Mouse (Mus musculus): ENCODE measurements around the gene Rpl3. TPM values are rescaled to one million over a fixed set of nuclear protein-coding genes. Genes with fewer than 3 reads are reported as not detected.

Gene Rpl3
- polyA plus RNA-seq, 1 experiment from 2014 or later = 1,023 TPM

GRCm38 (mm10) chr15:80096406-80096805 is 4.7 kb upstream of the Rpl3 start:
- DNase-seq (ENCODE audit: extremely low spot score, low spot score) = no peak
- H3K27me3 ChIP-seq (ENCODE audit: poor library complexity, severe bottlenecking) = peaks cover 74% of the 10 kb centered on the region
- H3K27ac ChIP-seq = no peak overlapping the region
- no peaks in the 10 kb centered on the region for H3K9me3 ChIP-seq
- 73% methylated on average over 10 of the region's 10 CpGs for WGBS
- peaks cover 50% of the 10 kb centered on the region for H3K4me1 ChIP-seq
- no peaks in the 10 kb centered on the region for H3K36me3 ChIP-seq (replicated peaks)
- H3K4me3 ChIP-seq = no peak overlapping the region

DNA sequence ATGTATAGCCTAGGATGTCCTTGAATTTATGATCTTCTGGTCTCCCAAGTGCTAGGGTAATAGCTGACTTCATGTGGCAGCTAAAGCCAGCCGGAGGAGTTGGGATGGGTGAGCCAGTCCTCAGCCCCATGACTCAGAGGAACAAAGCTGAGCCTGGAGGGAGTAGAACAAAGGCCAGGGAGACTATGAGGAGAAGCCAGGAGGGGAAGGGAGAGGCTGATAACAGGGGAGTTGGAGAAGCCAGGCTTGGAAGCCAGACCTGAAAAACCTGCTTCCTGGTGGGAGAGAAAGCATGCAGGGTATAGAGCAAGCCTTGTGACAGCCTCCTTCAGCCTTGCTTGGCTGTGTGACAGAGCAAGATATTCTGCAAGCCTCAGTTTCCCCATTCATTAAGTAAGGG is 3.9 kb upstream of the Rpl3 start:
- Histone ChIP-seq H3K9me3 (no peaks in the 10 kb centered on the region), H3K27me3 (ENCODE audit: poor library complexity, severe bottlenecking) (peaks cover 82% of the 10 kb centered on the region), H3K36me3 (replicated peaks) (no peaks in the 10 kb centered on the region), H3K4me1 (peaks cover 55% of the 10 kb centered on the region), H3K27ac (no peak overlapping the region), H3K4me3 (no peak overlapping the region)
- DNase-seq (ENCODE audit: extremely low spot score, low spot score) = no peak
- WGBS = 74% methylated on average over 1 of the region's 1 CpGs

- Histone ChIP-seq H3K4me3 (no peak overlapping the region), H3K9me3 (no peaks in the 10 kb centered on the region), H3K27me3 (ENCODE audit: poor library complexity, severe bottlenecking) (peaks cover 90% of the 10 kb centered on the region), H3K36me3 (replicated peaks) (no peaks in the 10 kb centered on the region), H3K4me1 (peaks cover 59% of the 10 kb centered on the region), H3K27ac (no peak overlapping the region)
- no peak for DNase-seq (ENCODE audit: extremely low spot score, low spot score)
- WGBS = 95% methylated on average over 13 of the region's 13 CpGs
Measured at GRCm38 (mm10) chr15:80094201-80094600, 2.5 kb upstream of the Rpl3 start.

GRCm38 (mm10) chr15:80092599-80092998 is 931 bp upstream of the Rpl3 start:
- peaks cover 43% of the 10 kb centered on the region for H3K4me1 ChIP-seq
- WGBS = 12% methylated on average over 8 of the region's 8 CpGs
- no peak for DNase-seq (ENCODE audit: extremely low spot score, low spot score)
- H3K36me3 ChIP-seq (replicated peaks) = no peaks in the 10 kb centered on the region
- H3K4me3 ChIP-seq = peak overlapping the region; percentile 77; the same call in 1 of the 2 replicates
- no peak overlapping the region for H3K27ac ChIP-seq
- no peaks in the 10 kb centered on the region for H3K9me3 ChIP-seq
- peaks cover 75% of the 10 kb centered on the region for H3K27me3 ChIP-seq (ENCODE audit: poor library complexity, severe bottlenecking)

GRCm38 (mm10) chr15:80092041-80092441 is 373 bp upstream of the Rpl3 start:
- Histone ChIP-seq H3K27me3 (ENCODE audit: poor library complexity, severe bottlenecking) (peaks cover 70% of the 10 kb centered on the region), H3K4me3 (peak overlapping the region; percentile 77), H3K36me3 (replicated peaks) (no peaks in the 10 kb centered on the region), H3K27ac (no peak overlapping the region), H3K9me3 (no peaks in the 10 kb centered on the region), H3K4me1 (peaks cover 37% of the 10 kb centered on the region)
- 19% methylated on average over 7 of the region's 7 CpGs for WGBS
- no peak for DNase-seq (ENCODE audit: extremely low spot score, low spot score)

DNA sequence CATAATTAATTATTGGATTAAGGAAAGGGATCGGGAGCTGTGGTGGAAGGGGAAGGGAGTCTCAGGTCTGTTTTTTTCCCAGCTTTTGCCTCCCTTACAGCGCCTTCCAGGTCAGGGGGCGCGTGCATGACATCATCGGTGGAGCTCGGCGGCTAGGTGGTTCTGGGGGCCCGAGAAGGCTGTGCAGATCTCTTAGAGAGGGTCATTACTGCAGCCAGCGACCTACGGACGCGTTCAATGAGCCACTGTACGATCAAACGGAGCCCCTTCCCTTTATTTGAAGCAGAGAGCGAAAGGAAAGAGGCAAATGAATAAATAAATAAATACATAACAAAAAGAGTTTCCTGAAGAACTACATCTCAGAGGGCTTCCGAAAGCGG is 937 bp downstream of the Rpl3 start:
- peak overlapping the region; percentile 76 for H3K27ac ChIP-seq
- H3K4me1 ChIP-seq = peaks cover 29% of the 10 kb centered on the region
- WGBS = 2% methylated on average over 17 of the region's 17 CpGs
- peak; percentile 63 for DNase-seq (ENCODE audit: extremely low spot score, low spot score)
- peaks cover 3% of the 10 kb centered on the region; the same call in 1 of the 2 replicates for H3K9me3 ChIP-seq
- no peaks in the 10 kb centered on the region for H3K36me3 ChIP-seq (replicated peaks)
- peak overlapping the region; percentile 77 for H3K4me3 ChIP-seq
- peaks cover 56% of the 10 kb centered on the region for H3K27me3 ChIP-seq (ENCODE audit: poor library complexity, severe bottlenecking)

- H3K9me3 ChIP-seq = peaks cover 3% of the 10 kb centered on the region; the same call in 1 of the 2 replicates
- H3K27me3 ChIP-seq (ENCODE audit: poor library complexity, severe bottlenecking) = peaks cover 52% of the 10 kb centered on the region
- no peak for DNase-seq (ENCODE audit: extremely low spot score, low spot score)
- H3K27ac ChIP-seq = no peak overlapping the region
- no peak overlapping the region for H3K4me3 ChIP-seq
- peaks cover 29% of the 10 kb centered on the region for H3K4me1 ChIP-seq
- no peaks in the 10 kb centered on the region for H3K36me3 ChIP-seq (replicated peaks)
- 81% methylated on average over 11 of the region's 11 CpGs for WGBS
Measured at GRCm38 (mm10) chr15:80090155-80090554, 1.5 kb downstream of the Rpl3 start.

DNA sequence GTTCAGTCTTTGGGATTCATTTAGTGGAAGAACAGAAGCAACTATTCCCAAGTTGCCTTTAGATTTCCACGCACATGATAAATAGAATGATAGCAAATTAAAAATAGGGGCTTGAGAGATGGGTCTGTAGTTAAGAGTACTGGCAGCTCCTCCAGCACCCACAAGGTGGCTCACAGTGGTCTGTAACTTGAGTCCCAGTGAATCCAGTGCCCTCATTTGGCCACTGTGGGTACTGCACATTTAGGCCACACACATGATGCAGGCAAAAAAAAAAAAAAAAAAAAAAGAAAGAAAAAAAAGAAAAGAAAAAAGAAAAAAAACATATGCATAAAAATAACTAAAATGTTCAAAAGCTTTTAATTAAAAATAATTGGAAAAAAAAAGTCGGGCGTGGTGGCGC is 3.0 kb downstream of the Rpl3 start:
- Histone ChIP-seq H3K27me3 (ENCODE audit: poor library complexity, severe bottlenecking) (peaks cover 45% of the 10 kb centered on the region), H3K4me3 (no peak overlapping the region), H3K36me3 (replicated peaks) (no peaks in the 10 kb centered on the region), H3K4me1 (peaks cover 29% of the 10 kb centered on the region), H3K9me3 (peaks cover 3% of the 10 kb centered on the region; the same call in 1 of the 2 replicates), H3K27ac (no peak overlapping the region)
- peak; percentile 83 for DNase-seq (ENCODE audit: extremely low spot score, low spot score)
- 32% methylated on average over 4 of the region's 4 CpGs for WGBS

DNA sequence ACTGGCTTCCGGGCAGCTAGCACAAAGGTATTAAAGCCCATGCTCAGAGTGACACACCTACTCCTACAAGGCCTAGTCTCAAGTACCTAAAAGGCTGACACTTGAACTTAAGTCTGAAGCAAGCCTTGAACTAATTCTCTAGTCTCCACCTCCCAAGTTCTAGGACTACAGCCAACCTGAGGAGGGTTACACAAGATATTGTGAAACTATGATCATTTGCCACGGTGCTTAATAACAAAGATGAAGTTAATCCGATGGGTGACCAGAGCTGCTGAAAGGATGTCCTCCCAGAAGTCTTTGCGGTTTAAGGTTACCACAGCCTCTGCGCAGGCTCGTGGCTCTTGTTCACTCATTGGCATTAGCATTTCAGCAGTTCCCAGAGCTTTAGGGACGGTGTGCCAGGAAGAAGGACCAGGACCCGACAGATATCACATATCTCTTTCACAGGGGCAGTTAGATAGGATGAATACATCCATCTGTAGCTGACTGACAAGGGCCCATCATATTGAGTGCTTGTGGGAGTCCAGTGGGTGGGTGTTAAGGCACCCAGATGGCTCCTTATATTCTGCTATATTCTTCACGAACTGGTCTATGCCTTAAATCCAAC is 4.2 kb downstream of the Rpl3 start:
- Histone ChIP-seq H3K27ac (no peak overlapping the region), H3K4me1 (peaks cover 24% of the 10 kb centered on the region), H3K36me3 (replicated peaks) (peaks cover under 1% of the 10 kb centered on the region), H3K9me3 (peaks cover 3% of the 10 kb centered on the region; the same call in 1 of the 2 replicates), H3K27me3 (ENCODE audit: poor library complexity, severe bottlenecking) (peaks cover 34% of the 10 kb centered on the region), H3K4me3 (no peak overlapping the region)
- no peak for DNase-seq (ENCODE audit: extremely low spot score, low spot score)
- 87% methylated on average over 9 of the region's 9 CpGs for WGBS

DNA sequence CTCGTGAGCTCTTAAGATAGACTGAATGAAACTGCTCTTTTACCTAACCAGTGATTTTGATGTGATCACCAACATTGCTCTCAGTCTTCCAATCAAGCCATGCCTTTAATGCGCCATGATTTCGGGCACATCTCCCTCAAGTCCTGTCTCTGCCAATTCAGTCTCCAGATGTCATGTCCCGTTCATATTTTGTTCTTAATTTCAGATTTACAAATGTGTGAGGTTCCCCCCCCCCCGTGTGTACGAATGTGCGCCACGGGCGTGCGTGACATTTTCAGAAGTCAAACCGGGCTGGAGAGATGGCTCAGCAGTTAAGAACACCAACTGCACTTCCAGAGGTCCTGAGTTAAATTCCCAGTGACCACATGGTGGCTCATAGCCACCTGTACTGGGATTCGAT is 7.9 kb downstream of the Rpl3 start:
- peak; percentile 60 for DNase-seq (ENCODE audit: extremely low spot score, low spot score)
- peaks cover 39% of the 10 kb centered on the region for H3K36me3 ChIP-seq (replicated peaks)
- H3K9me3 ChIP-seq = peaks cover 3% of the 10 kb centered on the region; the same call in 1 of the 2 replicates
- 2% methylated on average over 12 of the region's 12 CpGs for WGBS
- peak overlapping the region; percentile 93 for H3K27ac ChIP-seq
- H3K4me3 ChIP-seq = peak overlapping the region; percentile 71
- no peaks in the 10 kb centered on the region for H3K27me3 ChIP-seq (ENCODE audit: poor library complexity, severe bottlenecking)
- peaks cover 28% of the 10 kb centered on the region for H3K4me1 ChIP-seq

- Histone ChIP-seq H3K4me1 (peaks cover 28% of the 10 kb centered on the region), H3K4me3 (peak overlapping the region; percentile 71), H3K9me3 (peaks cover 3% of the 10 kb centered on the region; the same call in 1 of the 2 replicates), H3K27ac (peak overlapping the region; percentile 93), H3K36me3 (replicated peaks) (peaks cover 43% of the 10 kb centered on the region), H3K27me3 (ENCODE audit: poor library complexity, severe bottlenecking) (no peaks in the 10 kb centered on the region)
- peak; percentile 98 for DNase-seq (ENCODE audit: extremely low spot score, low spot score)
- under 1% methylated on average over 30 of the region's 30 CpGs for WGBS
Measured at GRCm38 (mm10) chr15:80083276-80083731, 8.4 kb downstream of the Rpl3 start.

- peaks cover 48% of the 10 kb centered on the region for H3K36me3 ChIP-seq (replicated peaks)
- WGBS = under 1% methylated on average over 21 of the region's 21 CpGs
- DNase-seq (ENCODE audit: extremely low spot score, low spot score) = no peak
- H3K9me3 ChIP-seq = peaks cover 3% of the 10 kb centered on the region; the same call in 1 of the 2 replicates
- peak overlapping the region; percentile 71 for H3K4me3 ChIP-seq
- H3K4me1 ChIP-seq = peaks cover 28% of the 10 kb centered on the region
- H3K27ac ChIP-seq = peak overlapping the region; percentile 93
- H3K27me3 ChIP-seq (ENCODE audit: poor library complexity, severe bottlenecking) = no peaks in the 10 kb centered on the region
Measured at GRCm38 (mm10) chr15:80082661-80083275, 8.9 kb downstream of the Rpl3 start.
